Mouse (Mus musculus) left cerebral cortex, postnatal 25 days (tissue): ENCODE results near the gene Tpr. TPM values are rescaled to one million over a fixed set of nuclear protein-coding genes. Genes with fewer than 3 reads are reported as not detected.

Source experiments
- DNase-seq, 2 experiments: peaks; one replicate each; pipeline ENCODE4 v3.0.0; 2022; ENCODE audit warnings: low spot score in 2 of 2, mixed read lengths in 1 of 2
- intact Hi-C: fragments of 180-260 bp; cut with DNase I; formaldehyde crosslinking; loops from one replicate; pipeline ENCODE4 v1.15.1; 2025
- total RNA-seq, 2 experiments: library from RNA; stranded (reverse); gene quantifications; 2 replicates each; pipeline ENCODE4 v1.2.3; 2021

The Tpr gene
- total RNA-seq, 2 experiments from 2014 or later = 96.8 to 111 TPM

- DNase-seq = no peak
- intact Hi-C loops = no loop called here
Observed at GRCm38 (mm10) chr1:150458977-150459376, 66.3 kb downstream of the Tpr start.

- intact Hi-C loops = no loop called here
- DNase-seq = no peak
Observed at GRCm38 (mm10) chr1:150459599-150459998, 67.0 kb downstream of the Tpr start.

GRCm38 (mm10) chr1:150460595-150460994, 68.0 kb downstream of the Tpr start:
- DNase-seq = no peak
- intact Hi-C loops = no loop called here

- intact Hi-C loops = no loop called here
Observed at GRCm38 (mm10) chr1:150463068-150463467, 70.4 kb downstream of the Tpr start.

GRCm38 (mm10) chr1:150463691-150464090, 71.1 kb downstream of the Tpr start:
- intact Hi-C loops = no loop called here
- DNase-seq = no peak

More at GRCm38 (mm10) chr1:150463068-150463467, 70.4 kb downstream of the Tpr start:
- no peak for DNase-seq

- intact Hi-C loops = no loop called here
- no peak for DNase-seq
Observed at GRCm38 (mm10) chr1:150465364-150465763, 72.7 kb downstream of the Tpr start.

GRCm38 (mm10) chr1:150466132-150466531, 73.5 kb downstream of the Tpr start, which contains the start of gene Prg4:
TSS of gene Prg4 (minus strand) at chr1:150466165.
- no peak for DNase-seq
- intact Hi-C loops = no loop called here

GRCm38 (mm10) chr1:150469992-150470391, 77.4 kb downstream of the Tpr start:
- DNase-seq = no peak
- intact Hi-C loops = no loop called here

GRCm38 (mm10) chr1:150472525-150472924, 79.9 kb downstream of the Tpr start:
- DNase-seq = peak in 1 of 2 experiments; percentile 40
- intact Hi-C loops = no loop called here

- intact Hi-C loops = no loop called here
- DNase-seq = peak in 1 of 2 experiments; percentile 18
Observed at GRCm38 (mm10) chr1:150480674-150481073, 88.0 kb downstream of the Tpr start.

GRCm38 (mm10) chr1:150489148-150489547, 96.5 kb downstream of the Tpr start:
- intact Hi-C loops = no loop called here
- peak in 1 of 2 experiments; percentile 71 for DNase-seq

GRCm38 (mm10) chr1:150496626-150497302, 104.1 kb downstream of the Tpr start:
- intact Hi-C loops = loop anchor here (5.0 kb wide), 1 partner anchor 44 kb away; no protein-coding TSS in a partner anchor
- DNase-seq = no peak

- peak in 1 of 2 experiments; percentile 25 for DNase-seq
- intact Hi-C loops = loop anchor here (5.0 kb wide), 1 partner anchor 45 kb away; no protein-coding TSS in a partner anchor
Observed at GRCm38 (mm10) chr1:150497690-150498089, 105.1 kb downstream of the Tpr start.

GRCm38 (mm10) chr1:150498177-150498576, 105.5 kb downstream of the Tpr start:
- intact Hi-C loops = loop anchor here (5.0 kb wide), 1 partner anchor 46 kb away; no protein-coding TSS in a partner anchor

More at GRCm38 (mm10) chr1:150498177-150498576, 105.5 kb downstream of the Tpr start:
- no peak for DNase-seq

Other genes starting within 250 kb of the Tpr start
- gene Pdc, start 73.4 kb upstream of the Tpr start, total RNA-seq = not detected
- 10 to 100 TPM; 44.2 to 50.3 TPM for gene Odr4, start 242 bp downstream of the Tpr start, total RNA-seq
- gene Prg4, start 73.3 kb downstream of the Tpr start, total RNA-seq = 1 to 10 TPM; 7.4 to 7.9 TPM